Mouse (Mus musculus) thymus, adult 2 months (tissue): ENCODE results near the gene Lgals4.

Source experiments
- CTCF ChIP-seq: fragments of 200-500 bp; IDR thresholded peaks from 2 replicates; pipeline ENCODE4 v1.5.1; 2012; ENCODE audit warnings: mild to moderate bottlenecking, control low read depth, low read length, moderate library complexity, borderline replicate concordance; ENCODE audit not compliant: control insufficient read depth, poor library complexity, insufficient read depth; ENCODE audit errors: extremely low read depth
- POLR2A ChIP-seq: fragments of 200-500 bp; IDR thresholded peaks from 2 replicates; pipeline ENCODE4 v1.6.1; 2012; ENCODE audit warnings: mild to moderate bottlenecking, low read length, control low read depth, moderate library complexity; ENCODE audit not compliant: control insufficient read depth, poor library complexity, insufficient read depth; ENCODE audit errors: extremely low read depth

DNA sequence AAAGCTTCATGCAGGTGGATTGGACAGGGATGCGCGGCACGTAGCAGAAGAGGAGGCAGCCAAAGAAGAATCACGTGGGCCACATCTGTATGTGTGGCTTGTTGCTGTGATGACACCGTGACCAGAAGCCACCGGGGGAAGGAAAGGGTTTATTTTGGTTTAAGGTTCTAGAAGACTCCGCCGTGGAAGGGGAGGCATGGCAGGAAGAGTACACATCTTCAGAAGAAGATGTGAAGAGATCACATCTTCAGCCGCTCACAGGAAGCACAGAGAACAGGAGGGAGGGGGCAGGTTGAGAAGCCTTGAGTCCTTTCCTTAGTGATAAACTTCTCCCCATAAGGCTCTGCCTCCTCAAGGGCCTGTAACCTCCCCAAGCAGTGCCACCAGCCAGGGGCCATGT, 33.7 kb upstream of the Lgals4 start:
- no peak for TF ChIP-seq CTCF
- no peak for TF ChIP-seq POLR2A
